Mouse (Mus musculus) heart, postnatal 10 days (tissue): ENCODE data around the gene Metap1. TPM values are rescaled to one million over a fixed set of nuclear protein-coding genes. Genes with fewer than 3 reads are reported as not detected.
"Not testable (repeated sequence)": the region's sequence is repeated elsewhere in the genome, so short reads cannot be mapped to it uniquely, and the experiment has no call there.

Source experiments
- DNase-seq, 2 experiments: peaks; one replicate each; pipeline ENCODE4 v3.0.0; 2021
- intact Hi-C: fragments of 180-260 bp; cut with DNase I; formaldehyde crosslinking; loops from one replicate; pipeline ENCODE4 v1.15.1; 2025
- total RNA-seq, 2 experiments: library from RNA; stranded (reverse); gene quantifications; 2 replicates each; pipeline ENCODE4 v1.2.3; 2021

The Metap1 gene
- total RNA-seq, 2 experiments from 2014 or later: 45.3 to 45.5 TPM

GRCm38 (mm10) chr3:138509581-138509980, 20.3 kb upstream of the Metap1 start:
- intact Hi-C loops: loop anchor here (5.0 kb wide), 2 partner anchors 108 to 683 kb away; no protein-coding TSS in a partner anchor
- no peak for DNase-seq

GRCm38 (mm10) chr3:138506749-138507148, 17.4 kb upstream of the Metap1 start:
- intact Hi-C loops: loop anchor here (5.0 kb wide), 2 partner anchors 111 to 686 kb away; no protein-coding TSS in a partner anchor

GRCm38 (mm10) chr3:138503754-138504153, 14.4 kb upstream of the Metap1 start:
- intact Hi-C loops: no loop called here
- DNase-seq: peak in 1 of 2 experiments; percentile 8

More at GRCm38 (mm10) chr3:138506749-138507148, 17.4 kb upstream of the Metap1 start:
- peak; percentile 39 to 49 for DNase-seq

- no peak for DNase-seq
- intact Hi-C loops: no loop called here
These were observed 10.8 kb upstream of the Metap1 start for GRCm38 (mm10) chr3:138499854-138500740.

- intact Hi-C loops: no loop called here
- DNase-seq: no peak
These were observed 9.4 kb upstream of the Metap1 start for GRCm38 (mm10) chr3:138498731-138499130.

GRCm38 (mm10) chr3:138495166-138496145, 6.1 kb upstream of the Metap1 start:
- no peak for DNase-seq
- intact Hi-C loops: no loop called here

- no peak for DNase-seq
- intact Hi-C loops: no loop called here
These were observed 5.2 kb upstream of the Metap1 start for GRCm38 (mm10) chr3:138494565-138494964.

- intact Hi-C loops: no loop called here
- no peak for DNase-seq
These were observed 4.4 kb upstream of the Metap1 start for GRCm38 (mm10) chr3:138493668-138494067.

GRCm38 (mm10) chr3:138490034-138490337, 671 bp upstream of the Metap1 start:
- peak in 1 of 2 experiments; percentile 8 for DNase-seq
- intact Hi-C loops: no loop called here

- intact Hi-C loops: loop anchor here (2.0 to 10.0 kb wide), 3 partner anchors 38 to 586 kb away; partner anchors contain the start of genes Adh5, Eif4e and Rap1gds1
These were observed 560 bp downstream of the Metap1 start for GRCm38 (mm10) chr3:138488584-138489326.

GRCm38 (mm10) chr3:138483240-138483639, 6.1 kb downstream of the Metap1 start:
- intact Hi-C loops: loop anchor here (10.0 kb wide), 1 partner anchor 592 kb away; the partner anchor contains the start of gene Rap1gds1
- no peak for DNase-seq

More at GRCm38 (mm10) chr3:138488584-138489326, 560 bp downstream of the Metap1 start:
- DNase-seq: no peak

- DNase-seq: peak; percentile 30 to 34
- intact Hi-C loops: loop anchor here (10.0 kb wide), 1 partner anchor 593 kb away; the partner anchor contains the start of gene Rap1gds1
These were observed 7.6 kb downstream of the Metap1 start for GRCm38 (mm10) chr3:138481526-138482284.

GRCm38 (mm10) chr3:138479489-138479888, 9.8 kb downstream of the Metap1 start:
- DNase-seq: no peak
- intact Hi-C loops: no loop called here

GRCm38 (mm10) chr3:138471066-138471465, 18.2 kb downstream of the Metap1 start:
- DNase-seq: no peak
- intact Hi-C loops: no loop called here

GRCm38 (mm10) chr3:138466656-138467055, 22.7 kb downstream of the Metap1 start:
- DNase-seq, intact Hi-C loops: not testable (repeated sequence)

GRCm38 (mm10) chr3:138464573-138465147, 24.7 kb downstream of the Metap1 start:
- intact Hi-C loops: no loop called here
- no peak for DNase-seq

- intact Hi-C loops: loop anchor here (2.0 kb wide), 1 partner anchor 443 kb away; no protein-coding TSS in a partner anchor
- DNase-seq: no peak
These were observed 25.5 kb downstream of the Metap1 start for GRCm38 (mm10) chr3:138463807-138464206.

GRCm38 (mm10) chr3:138463137-138463536, 26.2 kb downstream of the Metap1 start:
- intact Hi-C loops: loop anchor here (2.0 kb wide), 1 partner anchor 444 kb away; no protein-coding TSS in a partner anchor
- DNase-seq: peak in 1 of 2 experiments; percentile 34

- no peak for DNase-seq
- intact Hi-C loops: loop anchor here (2.0 kb wide), 1 partner anchor 445 kb away; no protein-coding TSS in a partner anchor
These were observed 27.5 kb downstream of the Metap1 start for GRCm38 (mm10) chr3:138461832-138462231.
